Comparison of ENCODE assay signal across 8 mouse cellular contexts in genomic region chr19:34474228-34474990, GRCm38 (mm10). TPM values are rescaled to one million over a fixed set of nuclear protein-coding genes. Genes with fewer than 3 reads are reported as not detected.
A peak's percentile ranks its signal among the peaks of the same experiment; 100 is the strongest.
DNase-seq lines count a peak whose midpoint lies in the region; ATAC-seq and TF ChIP-seq lines count a peak whose summit lies in the region.

No protein-coding gene starts in this region.

- no peak for TF ChIP-seq EP300 in liver, postnatal 0 days (IDR thresholded peaks at IDR 0.05; ENCODE audit: low read depth)

- no peak overlapping the region for H3K9ac ChIP-seq in ES-E14 (ENCODE audit: insufficient read depth, low read depth, low read length, poor library complexity, severe bottlenecking)
- H3K9ac ChIP-seq in embryonic facial prominence, embryonic 13.5 days, result peak overlapping the region; percentile 65
- H3K9ac ChIP-seq in hindbrain, embryonic 14.5 days, result peak overlapping the region; percentile 55
- peak overlapping the region; percentile 41; the same call in 1 of the 2 replicates for H3K9ac ChIP-seq in liver, postnatal 0 days (replicated peaks)

- 5% methylated on average over 49 of the region's 49 CpGs for WGBS in embryonic facial prominence, embryonic 13.5 days
- 6% methylated on average over 48 of the region's 49 CpGs for WGBS in hindbrain, embryonic 14.5 days
- 11% methylated on average over 49 of the region's 49 CpGs for WGBS in liver, postnatal 0 days (ENCODE audit: insufficient replicate concordance)
- 9% methylated on average over 49 of the region's 49 CpGs for WGBS in olfactory bulb, adult 2 months

- DNase-seq in kidney, adult 18-20 months, result peak; percentile 20
- no peak for DNase-seq in kidney, adult 11 months
- no peak for DNase-seq in ES-E14 (ENCODE audit: low read depth, low spot score)
- peak; percentile 25 for DNase-seq in hindbrain, embryonic 14.5 days (ENCODE audit: low spot score)
- DNase-seq in liver, postnatal 0 days, result peak; percentile 23
- no peak for DNase-seq in c-Kit-positive CD71-positive TER-119-positive erythroid progenitor cells, embryonic 14.5 days (ENCODE audit: low spot score)

- H3K4me2 ChIP-seq in embryonic facial prominence, embryonic 13.5 days, result peak overlapping the region; percentile 95
- peak overlapping the region; percentile 83 for H3K4me2 ChIP-seq in hindbrain, embryonic 14.5 days (replicated peaks)
- H3K4me2 ChIP-seq in liver, postnatal 0 days (ENCODE audit: low read depth, low read length), result peak overlapping the region; percentile 85

- H3K27me3 ChIP-seq in embryonic facial prominence, embryonic 13.5 days, result peaks cover 46% of the 10 kb centered on the region
- peaks cover 27% of the 10 kb centered on the region for H3K27me3 ChIP-seq in hindbrain, embryonic 14.5 days (ENCODE audit: control insufficient read depth, insufficient read depth, low read length)
- H3K27me3 ChIP-seq in liver, postnatal 0 days (ENCODE audit: insufficient read depth, low read length), result peaks cover 28% of the 10 kb centered on the region

- H3K4me3 ChIP-seq in ES-E14 (ENCODE audit: insufficient read depth in 1 of 2, low read depth in 1 of 2, low read length in 2 of 2, poor library complexity in 1 of 2, severe bottlenecking in 1 of 2), result peak overlapping the region; percentile 47 to 63; a peak in 3 of 4 replicates
- peak overlapping the region; percentile 57 for H3K4me3 ChIP-seq in embryonic facial prominence, embryonic 13.5 days
- peak overlapping the region; percentile 54 for H3K4me3 ChIP-seq in hindbrain, embryonic 14.5 days (replicated peaks; ENCODE audit: low read length)
- H3K4me3 ChIP-seq in liver, postnatal 0 days (ENCODE audit: low read depth, low read length), result peak overlapping the region; percentile 54
- peak overlapping the region; percentile 47 for H3K4me3 ChIP-seq in olfactory bulb, adult 2 months (ENCODE audit: insufficient read depth, low read depth, low read length)

- peaks cover 0 to 7% of the 10 kb centered on the region in 2 experiments; a peak in 1 of 4 replicates for H3K4me1 ChIP-seq in ES-E14 (ENCODE audit: control insufficient read depth in 2 of 2, insufficient read depth in 2 of 2, low read length in 2 of 2, poor library complexity in 1 of 2)
- H3K4me1 ChIP-seq in embryonic facial prominence, embryonic 13.5 days, result peaks cover 22% of the 10 kb centered on the region
- peaks cover 16% of the 10 kb centered on the region for H3K4me1 ChIP-seq in hindbrain, embryonic 14.5 days (replicated peaks; ENCODE audit: control insufficient read depth, insufficient read depth, low read length)
- peaks cover 17% of the 10 kb centered on the region for H3K4me1 ChIP-seq in liver, postnatal 0 days (ENCODE audit: insufficient read depth)
- peaks cover 14% of the 10 kb centered on the region for H3K4me1 ChIP-seq in olfactory bulb, adult 2 months (ENCODE audit: control insufficient read depth, insufficient read depth, low read length)

- no peak overlapping the region; the same call in 1 of the 2 replicates for H3K27ac ChIP-seq in ES-E14 (ENCODE audit: insufficient read depth, low read depth, low read length, poor library complexity, severe bottlenecking)
- no peak overlapping the region for H3K27ac ChIP-seq in embryonic facial prominence, embryonic 13.5 days
- no peak overlapping the region for H3K27ac ChIP-seq in hindbrain, embryonic 14.5 days
- no peak overlapping the region for H3K27ac ChIP-seq in liver, postnatal 0 days (ENCODE audit: low read depth)
- H3K27ac ChIP-seq in olfactory bulb, adult 2 months (ENCODE audit: insufficient read depth, low read depth, low read length), result no peak overlapping the region

- TF ChIP-seq CTCF in liver, postnatal 0 days (IDR thresholded peaks at IDR 0.05; ENCODE audit: low read depth), result no peak
- TF ChIP-seq CTCF in olfactory bulb, adult 2 months (IDR thresholded peaks at IDR 0.05; ENCODE audit: insufficient read depth, low read depth, low read length), result no peak

- no peak for TF ChIP-seq POLR2A in olfactory bulb, adult 2 months (IDR thresholded peaks at IDR 0.05; ENCODE audit: insufficient read depth, low read depth, low read length)

- no peaks in the 10 kb centered on the region for H3K9me3 ChIP-seq in ES-E14 (ENCODE audit: control insufficient read depth, insufficient read depth, low read depth, low read length)
- no peaks in the 10 kb centered on the region for H3K9me3 ChIP-seq in embryonic facial prominence, embryonic 13.5 days
- no peaks in the 10 kb centered on the region for H3K9me3 ChIP-seq in hindbrain, embryonic 14.5 days (ENCODE audit: control insufficient read depth, low read length)
- no peaks in the 10 kb centered on the region for H3K9me3 ChIP-seq in liver, postnatal 0 days (ENCODE audit: low read length)

- in situ Hi-C loops in ES-E14 (cut with MboI; ENCODE audit: low sequenced_read_pairs in 2 of 2, unreplicated experiment in 2 of 2), result no loop called here

- no peak for ATAC-seq in embryonic facial prominence, embryonic 13.5 days (ENCODE audit: insufficient number of reproducible peaks, insufficient read depth, low FRiP score, low TSS enrichment, low read depth)
- peak; percentile 76 for ATAC-seq in hindbrain, embryonic 14.5 days (ENCODE audit: low FRiP score)
- no peak for ATAC-seq in liver, postnatal 0 days

- no peaks in the 10 kb centered on the region for H3K36me3 ChIP-seq in ES-E14 (ENCODE audit: control insufficient read depth, insufficient read depth, low read length, poor library complexity, severe bottlenecking)
- H3K36me3 ChIP-seq in embryonic facial prominence, embryonic 13.5 days, result no peaks in the 10 kb centered on the region
- H3K36me3 ChIP-seq in hindbrain, embryonic 14.5 days (replicated peaks; ENCODE audit: control insufficient read depth, insufficient read depth), result no peaks in the 10 kb centered on the region
- H3K36me3 ChIP-seq in liver, postnatal 0 days (replicated peaks; ENCODE audit: insufficient read depth, low read length), result no peaks in the 10 kb centered on the region

TF ChIP-seq in ES-E14, 5 proteins besides CTCF, POLR2A, EP300 and RAD21:
- TF ChIP-seq CHD2 (IDR thresholded peaks at IDR 0.05; ENCODE audit: low read depth, low read length), result no peak

RNA-seq across cellular contexts. Expression of gene Ch25h, which starts 0.6 kb away (rescaled TPM):
- total RNA-seq in ES-E14 (2012; rRNA removed), result 0.37 and 0.89 TPM in 2 replicates
- polyA plus RNA-seq in embryonic facial prominence, embryonic 13.5 days (2015; fragmentation: Nextera tagmentation; extraction: Ambion mirVana), result 7.3 and 9.3 TPM in 2 replicates
- 0.27 and 0.55 TPM in 2 replicates for polyA plus RNA-seq in hindbrain, embryonic 14.5 days (2014; fragmentation: Nextera tagmentation; extraction: Ambion mirVana)
- polyA plus RNA-seq in liver, postnatal 0 days (2015; fragmentation: Nextera tagmentation; extraction: Ambion mirVana), result 0.07 TPM in 1 of 2 replicates, not detected in the other
- not detected in 2 replicates for polyA plus RNA-seq in olfactory bulb, adult 2 months (2012; ENCODE audit: insufficient read depth, insufficient read length, low replicate concordance, missing spikeins)

RNA-seq across cellular contexts. Expression of gene Lipa, which starts 52.9 kb away (rescaled TPM):
- total RNA-seq in ES-E14 (2012; rRNA removed), result 10.7 and 15.0 TPM in 2 replicates
- 34.1 and 40.5 TPM in 2 replicates for polyA plus RNA-seq in embryonic facial prominence, embryonic 13.5 days (2015; fragmentation: Nextera tagmentation; extraction: Ambion mirVana)
- polyA plus RNA-seq in hindbrain, embryonic 14.5 days (2014; fragmentation: Nextera tagmentation; extraction: Ambion mirVana), result 28.6 and 30.3 TPM in 2 replicates
- polyA plus RNA-seq in liver, postnatal 0 days (2015; fragmentation: Nextera tagmentation; extraction: Ambion mirVana), result 139 and 144 TPM in 2 replicates
- not detected in 2 replicates for polyA plus RNA-seq in olfactory bulb, adult 2 months (2012; ENCODE audit: insufficient read depth, insufficient read length, low replicate concordance, missing spikeins)

Comparison
In these comparisons a context has a peak if more than half of its experiments do, and no peak if none do; other contexts are left out.
1. DNase-seq: peak in kidney, adult 18-20 months (single experiment), hindbrain, embryonic 14.5 days (single experiment) and liver, postnatal 0 days (single experiment); none in kidney, adult 11 months (single experiment), ES-E14 (single experiment) and c-Kit-positive CD71-positive TER-119-positive erythroid progenitor cells, embryonic 14.5 days (single experiment).
2. Peak in every context shown above with its lines, with median percentiles within 50 percentile points of each other: H3K4me3 ChIP-seq and H3K4me2 ChIP-seq.